Mouse (Mus musculus): ENCODE measurements around the gene Pcp2. TPM values are rescaled to one million over a fixed set of nuclear protein-coding genes. Genes with fewer than 3 reads are reported as not detected.

Gene Pcp2
- polyA plus RNA-seq, 1 experiment from 2014 or later: 0.31 TPM

DNA sequence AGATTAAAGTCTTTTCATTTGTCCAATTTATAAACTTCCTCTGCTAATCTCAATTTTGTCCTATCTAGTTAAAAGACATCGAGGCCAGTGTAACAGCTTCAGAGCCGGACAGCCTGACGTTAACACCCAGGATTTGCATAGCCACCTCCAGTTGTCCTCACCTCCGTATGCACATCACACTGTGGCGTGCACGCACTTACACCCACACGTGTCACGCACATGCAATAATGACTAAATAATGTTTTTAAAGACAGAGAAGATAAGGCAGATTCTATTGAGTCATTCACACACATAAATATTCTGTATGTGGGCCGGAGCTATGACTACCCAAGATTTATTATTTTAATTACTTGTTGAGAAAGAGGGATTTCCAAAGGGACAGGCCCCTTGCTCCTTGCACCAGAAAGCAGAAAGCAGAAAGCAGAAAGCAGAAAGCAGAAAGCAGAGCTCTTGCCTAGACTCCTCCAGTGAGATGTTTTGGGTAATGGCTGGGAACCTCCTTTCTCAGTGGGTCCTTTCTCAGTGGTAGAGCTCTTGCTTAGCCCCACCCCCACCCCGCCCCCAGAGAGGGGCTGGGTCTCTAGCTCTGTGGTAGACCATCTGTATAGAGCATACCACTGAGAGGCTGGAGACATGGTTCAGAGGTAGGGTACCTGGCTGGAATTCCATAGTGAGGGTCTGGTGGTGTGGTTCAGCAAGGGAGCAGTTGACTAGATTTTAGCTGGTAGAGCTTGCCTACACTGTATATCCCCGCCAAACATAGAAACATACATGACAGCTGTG is 29.6 kb upstream of the Pcp2 start:
- H3K27ac ChIP-seq (ENCODE audit: low read depth, low read length): no peak overlapping the region
- no peak overlapping the region for H3K4me3 ChIP-seq (ENCODE audit: low read depth, low read length)
- ATAC-seq (ENCODE audit: low FRiP score) (no peak), DNase-seq (ENCODE audit: low spot score) (no peak)
- no peaks in the 10 kb centered on the region for H3K4me1 ChIP-seq (replicated peaks; ENCODE audit: control insufficient read depth, insufficient read depth, low read length)
- no peaks in the 10 kb centered on the region for H3K9me3 ChIP-seq (ENCODE audit: control insufficient read depth, low read length)
- H3K9ac ChIP-seq (ENCODE audit: low read depth, low read length): no peak overlapping the region
- no peaks in the 10 kb centered on the region for H3K36me3 ChIP-seq (ENCODE audit: control insufficient read depth, insufficient read depth, low read length)
- H3K4me2 ChIP-seq (replicated peaks; ENCODE audit: low read depth, low read length): no peak overlapping the region
- 74% methylated on average over 11 of the region's 11 CpGs for WGBS
- H3K27me3 ChIP-seq (ENCODE audit: control insufficient read depth, insufficient read depth, low read length): no peaks in the 10 kb centered on the region

DNA sequence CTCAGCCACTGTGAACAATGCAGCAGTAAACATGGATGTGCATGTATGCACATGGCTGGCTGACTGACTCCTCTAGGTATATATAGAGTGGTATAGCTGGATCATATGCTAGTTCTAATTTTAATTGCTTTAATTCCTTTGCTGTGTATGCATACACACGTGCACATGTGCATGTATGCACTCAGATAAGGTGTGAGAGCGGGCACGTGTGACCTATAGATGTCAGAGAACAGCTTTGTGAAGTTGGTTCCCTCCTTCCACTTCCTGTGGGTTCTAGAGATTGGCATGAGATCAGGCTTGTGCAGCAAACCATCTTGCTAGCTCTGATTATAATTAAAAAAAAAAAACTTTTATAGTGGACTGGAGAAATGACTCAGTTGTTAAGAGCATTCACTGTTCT is 27.5 kb upstream of the Pcp2 start:
- Histone ChIP-seq H3K4me1 (replicated peaks; ENCODE audit: control insufficient read depth, insufficient read depth, low read length) (peaks cover 3% of the 10 kb centered on the region; the same call in 1 of the 2 replicates), H3K36me3 (ENCODE audit: control insufficient read depth, insufficient read depth, low read length) (no peaks in the 10 kb centered on the region), H3K4me2 (replicated peaks; ENCODE audit: low read depth, low read length) (no peak overlapping the region), H3K27me3 (ENCODE audit: control insufficient read depth, insufficient read depth, low read length) (no peaks in the 10 kb centered on the region), H3K4me3 (ENCODE audit: low read depth, low read length) (no peak overlapping the region), H3K27ac (ENCODE audit: low read depth, low read length) (no peak overlapping the region), H3K9me3 (ENCODE audit: control insufficient read depth, low read length) (no peaks in the 10 kb centered on the region), H3K9ac (ENCODE audit: low read depth, low read length) (no peak overlapping the region)
- DNase-seq (ENCODE audit: low spot score) (no peak), ATAC-seq (ENCODE audit: low FRiP score) (no peak)
- WGBS: 74% methylated on average over 3 of the region's 3 CpGs

- Histone ChIP-seq H3K4me1 (replicated peaks; ENCODE audit: control insufficient read depth, insufficient read depth, low read length) (peaks cover 3% of the 10 kb centered on the region; the same call in 1 of the 2 replicates), H3K27ac (ENCODE audit: low read depth, low read length) (no peak overlapping the region), H3K36me3 (ENCODE audit: control insufficient read depth, insufficient read depth, low read length) (no peaks in the 10 kb centered on the region), H3K9me3 (ENCODE audit: control insufficient read depth, low read length) (no peaks in the 10 kb centered on the region), H3K9ac (ENCODE audit: low read depth, low read length) (no peak overlapping the region), H3K27me3 (ENCODE audit: control insufficient read depth, insufficient read depth, low read length) (no peaks in the 10 kb centered on the region), H3K4me3 (ENCODE audit: low read depth, low read length) (no peak overlapping the region), H3K4me2 (replicated peaks; ENCODE audit: low read depth, low read length) (no peak overlapping the region)
- DNase-seq (ENCODE audit: low spot score) (no peak), ATAC-seq (ENCODE audit: low FRiP score) (no peak)
- 28% methylated on average over 1 of the region's 1 CpGs for WGBS
These were observed 23.6 kb upstream of the Pcp2 start for GRCm38 (mm10) chr8:3648990-3649389.

- H3K9me3 ChIP-seq (ENCODE audit: control insufficient read depth, low read length): no peaks in the 10 kb centered on the region
These were observed 22.9 kb upstream of the Pcp2 start for GRCm38 (mm10) chr8:3648268-3648667.

DNA sequence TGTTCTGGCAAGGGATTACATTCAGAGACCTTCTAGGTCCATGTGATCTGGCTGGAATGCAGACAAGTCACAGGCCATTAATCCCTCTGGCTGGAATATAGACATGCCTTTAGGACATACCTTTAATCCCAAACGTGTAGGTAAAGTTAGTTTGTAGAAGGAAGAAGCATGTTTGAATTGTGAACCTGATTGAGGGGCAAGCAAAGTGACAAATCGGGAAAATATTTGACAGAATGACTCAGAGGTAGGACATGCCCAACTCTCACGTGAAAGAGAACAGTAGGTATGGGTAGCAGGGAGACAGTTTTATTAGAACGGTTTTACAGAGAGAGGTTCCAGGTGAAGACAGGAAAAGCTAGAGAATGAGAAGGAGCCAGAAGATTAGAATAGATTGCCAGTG is 22.2 kb upstream of the Pcp2 start:
- H3K4me2 ChIP-seq (replicated peaks; ENCODE audit: low read depth, low read length): no peak overlapping the region
- 83% methylated on average over 4 of the region's 4 CpGs for WGBS
- ATAC-seq (ENCODE audit: low FRiP score): no peak
- no peak overlapping the region for H3K9ac ChIP-seq (ENCODE audit: low read depth, low read length)
- no peaks in the 10 kb centered on the region for H3K27me3 ChIP-seq (ENCODE audit: control insufficient read depth, insufficient read depth, low read length)
- no peak overlapping the region for H3K27ac ChIP-seq (ENCODE audit: low read depth, low read length)
- no peaks in the 10 kb centered on the region for H3K36me3 ChIP-seq (ENCODE audit: control insufficient read depth, insufficient read depth, low read length)
- peaks cover 3% of the 10 kb centered on the region; the same call in 1 of the 2 replicates for H3K4me1 ChIP-seq (replicated peaks; ENCODE audit: control insufficient read depth, insufficient read depth, low read length)
- H3K4me3 ChIP-seq (ENCODE audit: low read depth, low read length): no peak overlapping the region
- no peak for DNase-seq (ENCODE audit: low spot score)
- no peaks in the 10 kb centered on the region for H3K9me3 ChIP-seq (ENCODE audit: control insufficient read depth, low read length)

More at GRCm38 (mm10) chr8:3648268-3648667, 22.9 kb upstream of the Pcp2 start:
- no peaks in the 10 kb centered on the region for H3K27me3 ChIP-seq (ENCODE audit: control insufficient read depth, insufficient read depth, low read length)
- H3K4me3 ChIP-seq (ENCODE audit: low read depth, low read length): no peak overlapping the region
- DNase-seq (ENCODE audit: low spot score): no peak
- 92% methylated on average over 2 of the region's 2 CpGs for WGBS
- H3K9ac ChIP-seq (ENCODE audit: low read depth, low read length): no peak overlapping the region
- no peaks in the 10 kb centered on the region for H3K36me3 ChIP-seq (ENCODE audit: control insufficient read depth, insufficient read depth, low read length)
- ATAC-seq (ENCODE audit: low FRiP score): no peak
- H3K4me1 ChIP-seq (replicated peaks; ENCODE audit: control insufficient read depth, insufficient read depth, low read length): peaks cover 3% of the 10 kb centered on the region; the same call in 1 of the 2 replicates
- no peak overlapping the region for H3K27ac ChIP-seq (ENCODE audit: low read depth, low read length)
- H3K4me2 ChIP-seq (replicated peaks; ENCODE audit: low read depth, low read length): no peak overlapping the region

GRCm38 (mm10) chr8:3646824-3647531 is 21.6 kb upstream of the Pcp2 start:
- Histone ChIP-seq H3K9me3 (ENCODE audit: control insufficient read depth, low read length) (no peaks in the 10 kb centered on the region), H3K4me1 (replicated peaks; ENCODE audit: control insufficient read depth, insufficient read depth, low read length) (peaks cover 3% of the 10 kb centered on the region; the same call in 1 of the 2 replicates), H3K4me2 (replicated peaks; ENCODE audit: low read depth, low read length) (no peak overlapping the region), H3K36me3 (ENCODE audit: control insufficient read depth, insufficient read depth, low read length) (no peaks in the 10 kb centered on the region), H3K4me3 (ENCODE audit: low read depth, low read length) (no peak overlapping the region), H3K9ac (ENCODE audit: low read depth, low read length) (no peak overlapping the region), H3K27me3 (ENCODE audit: control insufficient read depth, insufficient read depth, low read length) (no peaks in the 10 kb centered on the region), H3K27ac (ENCODE audit: low read depth, low read length) (no peak overlapping the region)
- ATAC-seq (ENCODE audit: low FRiP score) (no peak), DNase-seq (ENCODE audit: low spot score) (no peak)
- 86% methylated on average over 6 of the region's 6 CpGs for WGBS

DNA sequence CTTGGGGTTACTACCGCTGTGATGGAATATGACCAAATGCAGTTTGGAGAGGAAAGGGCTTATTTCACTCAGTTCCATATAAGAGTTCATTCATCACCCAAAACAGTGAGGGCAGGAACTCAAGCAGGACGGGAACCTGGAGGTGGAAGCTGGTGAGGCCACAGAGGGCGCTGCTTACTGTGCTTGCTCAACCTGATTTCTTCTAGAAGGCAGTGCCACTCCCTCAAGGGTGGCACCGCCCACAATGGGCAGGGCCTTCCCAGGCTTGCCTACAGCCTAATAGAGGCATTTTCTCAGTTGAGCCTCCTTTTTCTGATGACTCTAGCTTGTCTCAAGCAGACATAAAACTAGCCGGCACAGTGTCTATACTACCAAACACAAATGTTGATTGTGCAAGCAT is 20.5 kb upstream of the Pcp2 start:
- Histone ChIP-seq H3K27ac (ENCODE audit: low read depth, low read length) (no peak overlapping the region), H3K4me2 (replicated peaks; ENCODE audit: low read depth, low read length) (no peak overlapping the region), H3K9ac (ENCODE audit: low read depth, low read length) (no peak overlapping the region), H3K36me3 (ENCODE audit: control insufficient read depth, insufficient read depth, low read length) (no peaks in the 10 kb centered on the region), H3K9me3 (ENCODE audit: control insufficient read depth, low read length) (no peaks in the 10 kb centered on the region), H3K27me3 (ENCODE audit: control insufficient read depth, insufficient read depth, low read length) (no peaks in the 10 kb centered on the region), H3K4me3 (ENCODE audit: low read depth, low read length) (no peak overlapping the region), H3K4me1 (replicated peaks; ENCODE audit: control insufficient read depth, insufficient read depth, low read length) (peaks cover 3% of the 10 kb centered on the region; the same call in 1 of the 2 replicates)
- 31% methylated on average over 5 of the region's 5 CpGs for WGBS
- DNase-seq (ENCODE audit: low spot score): no peak
- ATAC-seq (ENCODE audit: low FRiP score): no peak

DNA sequence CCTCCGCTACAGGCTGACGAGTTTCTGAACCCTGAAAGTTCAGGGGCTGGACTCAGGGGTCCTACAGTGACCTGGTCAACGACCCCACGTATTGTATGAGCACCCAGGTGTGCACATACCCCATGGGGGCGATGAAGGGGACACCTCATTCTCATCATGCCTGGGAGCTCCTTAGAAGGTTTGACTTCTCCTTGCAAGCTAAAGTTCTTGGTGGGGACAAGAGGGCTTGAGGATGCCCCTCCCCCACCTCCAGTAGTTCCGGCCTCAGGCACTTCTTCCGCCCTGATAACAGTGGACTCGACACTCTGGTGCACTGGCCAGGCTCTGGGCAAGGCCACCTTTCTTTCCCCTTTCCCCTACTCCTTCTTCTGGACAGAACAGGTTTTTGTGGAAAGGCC is 6.1 kb upstream of the Pcp2 start:
- H3K36me3 ChIP-seq (ENCODE audit: control insufficient read depth, insufficient read depth, low read length): no peaks in the 10 kb centered on the region
- no peak; the same call in 1 of the 2 replicates for ATAC-seq (ENCODE audit: low FRiP score)
- H3K9me3 ChIP-seq (ENCODE audit: control insufficient read depth, low read length): no peaks in the 10 kb centered on the region
- no peak overlapping the region for H3K27ac ChIP-seq (ENCODE audit: low read depth, low read length)
- WGBS: 22% methylated on average over 8 of the region's 8 CpGs
- H3K9ac ChIP-seq (ENCODE audit: low read depth, low read length): peak overlapping the region; percentile 55; the same call in 1 of the 2 replicates
- peak overlapping the region; percentile 87 for H3K4me2 ChIP-seq (replicated peaks; ENCODE audit: low read depth, low read length)
- DNase-seq (ENCODE audit: low spot score): no peak
- no peaks in the 10 kb centered on the region; the same call in 1 of the 2 replicates for H3K27me3 ChIP-seq (ENCODE audit: control insufficient read depth, insufficient read depth, low read length)
- no peaks in the 10 kb centered on the region for H3K4me1 ChIP-seq (replicated peaks; ENCODE audit: control insufficient read depth, insufficient read depth, low read length)
- peak overlapping the region; percentile 52 for H3K4me3 ChIP-seq (ENCODE audit: low read depth, low read length)
